Mouse (Mus musculus) myocyte (in vitro differentiated cells): ENCODE results near the gene Zbtb40. TPM values are rescaled to one million over a fixed set of nuclear protein-coding genes. Genes with fewer than 3 reads are reported as not detected.

Experiments used
- H3K27me3 ChIP-seq: one replicate; pipeline ENCODE4 v1.6.1; 2011; ENCODE audit not compliant: control insufficient read depth, insufficient read depth, insufficient read length
- H3K36me3 ChIP-seq: one replicate; pipeline ENCODE4 v1.6.1; 2011; ENCODE audit not compliant: control insufficient read depth, insufficient read depth
- H3K4me2 ChIP-seq: one replicate; pipeline ENCODE4 v1.6.1; 2011; ENCODE audit warnings: low read depth, control low read depth
- H3K4me3 ChIP-seq: one replicate; pipeline ENCODE4 v1.5.1; 2011; ENCODE audit warnings: mild to moderate bottlenecking, control low read depth, moderate library complexity
- H3K79me2 ChIP-seq: one replicate; pipeline ENCODE4 v1.6.1; 2011; ENCODE audit not compliant: control insufficient read depth, insufficient read depth
- H3ac ChIP-seq: one replicate; pipeline ENCODE4 v1.6.1; 2011; ENCODE audit not compliant: control insufficient read depth, insufficient read length
- CEBPB ChIP-seq: IDR thresholded peaks from 2 replicates; pipeline ENCODE4 v1.6.1; 2011; ENCODE audit warnings: mild to moderate bottlenecking, moderate library complexity; ENCODE audit not compliant: poor library complexity, insufficient read depth, severe bottlenecking
- E2F4 ChIP-seq: IDR thresholded peaks from one replicate; pipeline ENCODE4 v1.6.1; 2011; ENCODE audit warnings: mild to moderate bottlenecking, control low read depth, moderate library complexity; ENCODE audit not compliant: insufficient read depth
- MAX ChIP-seq: IDR thresholded peaks from one replicate; pipeline ENCODE4 v1.6.1; 2011; ENCODE audit warnings: low read depth, mild to moderate bottlenecking, control low read depth
- MYOD1 ChIP-seq, 3 experiments: IDR thresholded peaks; one replicate each; pipeline ENCODE4 v1.6.1; 2011; ENCODE audit warnings: control low read depth in 2 of 3, low read depth in 2 of 3, mild to moderate bottlenecking in 2 of 3, moderate library complexity in 1 of 3; ENCODE audit not compliant: insufficient read length in 2 of 3, control insufficient read depth in 1 of 3
- MYOG ChIP-seq, 3 experiments: IDR thresholded peaks; one replicate each; pipeline ENCODE4 v1.6.1; 2011; ENCODE audit warnings: control low read depth in 2 of 3, low read depth in 2 of 3, mild to moderate bottlenecking in 2 of 3; ENCODE audit not compliant: insufficient read length in 2 of 3, control insufficient read depth in 1 of 3, insufficient read depth in 1 of 3
- POLR2A ChIP-seq: IDR thresholded peaks from one replicate; pipeline ENCODE4 v1.6.1; 2011; ENCODE audit warnings: low read depth, mild to moderate bottlenecking, control low read depth, moderate library complexity; ENCODE audit not compliant: insufficient read length
- POLR2AphosphoS2 ChIP-seq: IDR thresholded peaks from one replicate; pipeline ENCODE4 v1.6.1; 2011; ENCODE audit warnings: low read depth, control low read depth; ENCODE audit not compliant: insufficient read length
- REST ChIP-seq: IDR thresholded peaks from one replicate; pipeline ENCODE4 v1.6.1; 2011; ENCODE audit warnings: mild to moderate bottlenecking, control low read depth, moderate library complexity; ENCODE audit not compliant: insufficient read depth, insufficient read length
- SRF ChIP-seq: IDR thresholded peaks from one replicate; pipeline ENCODE4 v1.6.1; 2011; ENCODE audit warnings: low read depth; ENCODE audit not compliant: control insufficient read depth, insufficient read length
- TCF12 ChIP-seq: IDR thresholded peaks from one replicate; pipeline ENCODE4 v1.6.1; 2011; ENCODE audit warnings: mild to moderate bottlenecking, control low read depth; ENCODE audit not compliant: poor library complexity, insufficient read depth, severe bottlenecking
- TCF3 ChIP-seq: IDR thresholded peaks from one replicate; pipeline ENCODE4 v1.6.1; 2011; ENCODE audit warnings: low read depth, control low read depth; ENCODE audit not compliant: insufficient read length
- USF1 ChIP-seq: IDR thresholded peaks from one replicate; pipeline ENCODE4 v1.6.1; 2011; ENCODE audit warnings: low read depth, mild to moderate bottlenecking, control low read depth, moderate library complexity
- polyA plus RNA-seq: library from polyadenylated mRNA; unstranded; fragments of >200 nt; fragmentation: generic; extraction: Trizol; gene quantifications from one replicate; pipeline ENCODE4 v1.2.1, GENCODE M21; 2012; ENCODE audit warnings: missing spikeins

Gene Zbtb40
- polyA plus RNA-seq, 1 experiment, result 7.4 TPM

DNA sequence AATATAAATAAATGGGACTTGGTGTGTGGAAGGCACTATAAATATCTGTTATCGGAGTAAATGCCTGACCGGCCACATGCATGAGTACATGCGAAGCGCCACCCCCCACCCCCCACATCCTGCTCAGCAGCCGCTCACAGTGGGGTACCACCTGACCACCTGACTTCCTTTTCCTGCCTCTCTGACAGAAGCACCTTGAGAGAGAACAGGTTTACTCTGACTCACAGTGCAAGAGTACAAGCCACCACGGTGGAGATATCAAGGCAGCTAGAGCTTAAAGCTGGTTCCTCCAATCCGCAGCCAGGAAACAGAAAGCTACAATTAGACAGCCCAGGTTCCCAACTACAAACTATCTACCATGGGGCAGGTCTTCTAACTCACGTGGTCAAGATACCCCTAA lies 19.9 kb upstream of the Zbtb40 start:
- peaks cover 25% of the 10 kb centered on the region for H3K27me3 ChIP-seq
- TF ChIP-seq POLR2A, result no peak
- H3K36me3 ChIP-seq, result no peaks in the 10 kb centered on the region
- H3K79me2 ChIP-seq, result no peaks in the 10 kb centered on the region
- no peak overlapping the region for H3ac ChIP-seq
- no peak overlapping the region for H3K4me3 ChIP-seq
- no peak overlapping the region for H3K4me2 ChIP-seq

GRCm38 (mm10) chr4:137065846-137066245 lies 17.2 kb upstream of the Zbtb40 start:
- no peak overlapping the region for H3K4me3 ChIP-seq
- peaks cover 26% of the 10 kb centered on the region for H3K27me3 ChIP-seq

DNA sequence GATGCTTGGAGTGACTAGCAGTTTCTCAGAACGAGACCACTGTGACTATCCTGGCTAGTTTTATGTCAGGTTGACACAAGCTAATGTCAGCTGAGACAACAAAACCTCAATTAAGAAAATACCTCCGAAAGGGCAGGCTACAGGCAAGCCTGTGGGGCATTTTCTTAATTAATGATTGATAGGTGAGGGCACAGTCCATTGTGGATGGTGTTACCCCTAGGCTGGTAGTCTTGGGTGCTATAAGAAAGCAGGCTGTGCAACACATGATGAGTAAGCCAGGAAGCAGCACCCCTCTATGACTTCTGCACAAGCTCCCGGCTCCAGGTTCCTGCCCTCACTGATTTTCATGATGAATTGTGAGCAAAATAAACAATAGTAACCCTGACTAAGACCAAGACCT lies 6.3 kb upstream of the Zbtb40 start:
- Histone ChIP-seq H3K4me3 (no peak overlapping the region), H3K27me3 (peaks cover 21% of the 10 kb centered on the region), H3K4me2 (no peak overlapping the region), H3K36me3 (no peaks in the 10 kb centered on the region), H3K79me2 (no peaks in the 10 kb centered on the region), H3ac (no peak overlapping the region)
- TF ChIP-seq MYOG (IDR thresholded peaks at IDR 0.05; ENCODE audit: control insufficient read depth in 1 of 3, insufficient read depth in 1 of 3, insufficient read length in 2 of 3, low read depth in 2 of 3) (no peak), MAX (no peak), REST (no peak), TCF3 (no peak), POLR2AphosphoS2 (no peak), USF1 (no peak), POLR2A (no peak), MYOD1 (IDR thresholded peaks at IDR 0.05; ENCODE audit: control insufficient read depth in 1 of 3, insufficient read length in 2 of 3, low read depth in 2 of 3) (no peak), CEBPB (no peak), E2F4 (no peak)

More at GRCm38 (mm10) chr4:137065846-137066245, 17.2 kb upstream of the Zbtb40 start:
- Histone ChIP-seq H3K4me2 (no peak overlapping the region), H3K36me3 (no peaks in the 10 kb centered on the region), H3K79me2 (no peaks in the 10 kb centered on the region), H3ac (no peak overlapping the region)
- TF ChIP-seq REST (no peak), USF1 (no peak), MAX (no peak), TCF12 (no peak), MYOD1 (IDR thresholded peaks at IDR 0.05; ENCODE audit: control insufficient read depth in 1 of 3, insufficient read length in 2 of 3, low read depth in 2 of 3) (no peak), SRF (no peak), POLR2AphosphoS2 (no peak), TCF3 (no peak), E2F4 (no peak), MYOG (IDR thresholded peaks at IDR 0.05; ENCODE audit: control insufficient read depth in 1 of 3, insufficient read depth in 1 of 3, insufficient read length in 2 of 3, low read depth in 2 of 3) (no peak), CEBPB (no peak), POLR2A (no peak)

DNA sequence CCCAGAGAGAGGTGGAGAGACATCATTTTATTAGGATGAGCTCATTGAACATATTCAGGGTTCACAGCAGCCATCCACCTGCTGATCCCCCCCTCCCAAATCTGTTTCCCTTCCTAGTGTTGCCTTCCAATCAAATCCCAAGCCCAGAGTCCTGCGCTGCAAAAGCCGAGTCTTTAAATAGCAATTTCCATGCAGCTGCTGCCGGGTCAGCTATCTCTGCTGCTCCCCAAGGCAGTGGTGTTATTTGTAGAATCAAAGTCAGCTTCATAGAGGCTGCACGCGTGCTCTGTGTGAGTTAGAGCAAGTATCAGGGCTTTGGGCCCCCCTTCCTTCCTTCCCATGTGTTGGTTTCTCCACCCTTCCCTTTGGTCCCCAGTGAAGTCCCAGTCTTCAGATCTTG lies 5.2 kb upstream of the Zbtb40 start:
- Histone ChIP-seq H3K4me2 (peak overlapping the region; percentile 30), H3K27me3 (peaks cover 14% of the 10 kb centered on the region)

DNA sequence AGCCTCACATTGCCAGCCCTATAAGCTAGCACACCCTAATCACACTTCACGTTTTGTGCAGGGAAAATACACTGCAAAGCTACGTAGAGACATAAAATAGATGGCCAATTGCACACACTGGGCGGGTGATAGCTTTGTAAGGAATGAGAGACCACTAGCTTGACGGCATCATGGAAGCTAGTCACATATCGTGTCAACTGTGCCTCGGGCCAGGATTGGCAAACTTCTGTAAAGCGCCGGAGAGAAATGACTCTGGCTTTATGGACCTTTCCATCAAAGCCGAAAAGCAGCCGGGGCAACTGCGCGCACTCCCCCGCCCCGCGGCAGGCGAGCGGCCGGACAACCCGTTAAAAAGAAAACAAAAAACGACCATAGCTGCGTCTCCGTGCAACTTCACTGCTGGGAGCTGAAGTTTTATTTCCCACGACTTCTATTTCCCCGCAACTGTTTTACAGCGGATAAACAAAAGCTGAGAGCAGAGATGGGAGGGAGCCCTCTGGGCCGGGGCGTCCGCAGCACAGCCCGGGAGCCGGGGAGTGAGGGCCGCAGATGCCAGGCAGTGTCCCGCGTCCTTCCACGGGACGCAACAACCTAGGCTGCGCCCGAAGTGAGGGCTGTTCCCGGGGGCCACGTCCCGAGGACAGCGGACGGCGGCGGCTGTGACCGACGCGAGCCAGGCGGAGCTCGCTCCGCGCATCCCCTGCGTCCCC lies 606 bp downstream of the Zbtb40 start:
- no peaks in the 10 kb centered on the region for H3K27me3 ChIP-seq
- H3K4me3 ChIP-seq, result peak overlapping the region; percentile 41
- no peak for TF ChIP-seq POLR2A
- no peak for TF ChIP-seq E2F4
- TF ChIP-seq SRF, result no peak
- TF ChIP-seq CEBPB, result no peak
- no peak for TF ChIP-seq MYOG (IDR thresholded peaks at IDR 0.05; ENCODE audit: control insufficient read depth in 1 of 3, insufficient read depth in 1 of 3, insufficient read length in 2 of 3, low read depth in 2 of 3)
- no peak for TF ChIP-seq MAX
- peak overlapping the region; percentile 92 for H3K4me2 ChIP-seq
- H3ac ChIP-seq, result peak overlapping the region; percentile 58
- H3K79me2 ChIP-seq, result peaks cover 13% of the 10 kb centered on the region
- no peaks in the 10 kb centered on the region for H3K36me3 ChIP-seq

More for the DNA sequence above, 5.2 kb upstream of the Zbtb40 start:
- TF ChIP-seq MAX, result no peak
- no peak for TF ChIP-seq POLR2AphosphoS2
- TF ChIP-seq USF1, result no peak
- peak in 1 of 3 experiments; percentile 34 for TF ChIP-seq MYOD1 (IDR thresholded peaks at IDR 0.05; ENCODE audit: control insufficient read depth in 1 of 3, insufficient read length in 2 of 3, low read depth in 2 of 3)
- TF ChIP-seq CEBPB, result no peak
- no peak for TF ChIP-seq TCF12
- TF ChIP-seq MYOG (IDR thresholded peaks at IDR 0.05; ENCODE audit: control insufficient read depth in 1 of 3, insufficient read depth in 1 of 3, insufficient read length in 2 of 3, low read depth in 2 of 3), result peak in 2 of 3 experiments; percentile 34
- no peaks in the 10 kb centered on the region for H3K79me2 ChIP-seq
- H3K4me3 ChIP-seq, result no peak overlapping the region
- H3ac ChIP-seq, result no peak overlapping the region
- no peaks in the 10 kb centered on the region for H3K36me3 ChIP-seq
